Mouse (Mus musculus) hindbrain, postnatal 0 days (tissue): Measurements from ENCODE around the gene Abcd1. TPM values are rescaled to one million over a fixed set of nuclear protein-coding genes. Genes with fewer than 3 reads are reported as not detected.
A peak's percentile ranks its signal among the peaks of the same experiment; 100 is the strongest.

Source experiments
- ATAC-seq: fragments of 200-750 bp; cut with Nextera tagmentation; 2 replicates; pipeline ENCODE4 v1.8.0; 2017; ENCODE audit warnings: mild to moderate bottlenecking, moderate TSS enrichment, moderate library complexity
- DNase-seq: peaks from one replicate; pipeline ENCODE4 v3.0.0-alpha.2; 2015; ENCODE audit warnings: low spot score
- H3K27ac ChIP-seq: fragments of 300-500 bp; sonication (generic); 2 replicates; pipeline ENCODE4 v1.5.1; 2014; ENCODE audit warnings: mild to moderate bottlenecking
- H3K27me3 ChIP-seq: fragments of 300-500 bp; sonication (generic); 2 replicates; pipeline ENCODE4 v1.6.1; 2014; ENCODE audit warnings: low read length, mixed read lengths; ENCODE audit not compliant: insufficient read depth
- H3K36me3 ChIP-seq: fragments of 300-500 bp; sonication (generic); 2 replicates; pipeline ENCODE4 v1.6.1; 2014; ENCODE audit warnings: low read length, mixed read lengths; ENCODE audit not compliant: insufficient read depth
- H3K4me1 ChIP-seq: fragments of 300-500 bp; sonication (generic); 2 replicates; pipeline ENCODE4 v1.6.1; 2014; ENCODE audit warnings: antibody characterized with exemption, low read length, mixed read lengths; ENCODE audit not compliant: insufficient read depth
- H3K4me2 ChIP-seq: fragments of 300-500 bp; sonication (generic); 2 replicates; pipeline ENCODE4 v1.6.1; 2014; ENCODE audit warnings: low read depth, mild to moderate bottlenecking, low read length, moderate library complexity, mixed read lengths
- H3K4me3 ChIP-seq: fragments of 300-500 bp; sonication (generic); 2 replicates; pipeline ENCODE4 v1.5.1; 2014; ENCODE audit warnings: low read length
- H3K9ac ChIP-seq: fragments of 300-500 bp; sonication (generic); replicated peaks from 2 replicates; pipeline ENCODE4 v1.6.1; 2014; ENCODE audit warnings: mild to moderate bottlenecking, low read length, moderate library complexity, mixed read lengths
- H3K9me3 ChIP-seq: fragments of 300-500 bp; sonication (generic); 2 replicates; pipeline ENCODE4 v1.6.1; 2016; ENCODE audit warnings: low read length, mixed read lengths
- CTCF ChIP-seq: IDR thresholded peaks from 2 replicates; pipeline ENCODE4 v1.5.1; 2016; ENCODE audit warnings: antibody characterized with exemption, control low read depth, low read depth
- WGBS: fragments of 180-500 bp; shearing (Covaris S2); extraction: QIAGEN DNeasy Blood & Tissue Kit; methylation state at CpG from one replicate; pipeline ENCODE4 v1.1.7; 2014; 5-methylcytosine and 5-hydroxymethylcytosine counted together
- polyA plus RNA-seq: library from polyadenylated mRNA; unstranded; fragments of >200 nt; fragmentation: Nextera tagmentation; extraction: Ambion mirVana; gene quantifications from 2 replicates; pipeline ENCODE4 v1.2.1, GENCODE M21; 2015
- total RNA-seq: library from RNA; depleted of rRNA; stranded (reverse); fragments of >200 nt; gene quantifications from 2 replicates; pipeline ENCODE4 v1.2.3, GENCODE M21; 2014

Abcd1 gene
- total and polyA plus RNA-seq, 2 experiments from 2014 or later: 8.4 to 16.6 TPM

DNA sequence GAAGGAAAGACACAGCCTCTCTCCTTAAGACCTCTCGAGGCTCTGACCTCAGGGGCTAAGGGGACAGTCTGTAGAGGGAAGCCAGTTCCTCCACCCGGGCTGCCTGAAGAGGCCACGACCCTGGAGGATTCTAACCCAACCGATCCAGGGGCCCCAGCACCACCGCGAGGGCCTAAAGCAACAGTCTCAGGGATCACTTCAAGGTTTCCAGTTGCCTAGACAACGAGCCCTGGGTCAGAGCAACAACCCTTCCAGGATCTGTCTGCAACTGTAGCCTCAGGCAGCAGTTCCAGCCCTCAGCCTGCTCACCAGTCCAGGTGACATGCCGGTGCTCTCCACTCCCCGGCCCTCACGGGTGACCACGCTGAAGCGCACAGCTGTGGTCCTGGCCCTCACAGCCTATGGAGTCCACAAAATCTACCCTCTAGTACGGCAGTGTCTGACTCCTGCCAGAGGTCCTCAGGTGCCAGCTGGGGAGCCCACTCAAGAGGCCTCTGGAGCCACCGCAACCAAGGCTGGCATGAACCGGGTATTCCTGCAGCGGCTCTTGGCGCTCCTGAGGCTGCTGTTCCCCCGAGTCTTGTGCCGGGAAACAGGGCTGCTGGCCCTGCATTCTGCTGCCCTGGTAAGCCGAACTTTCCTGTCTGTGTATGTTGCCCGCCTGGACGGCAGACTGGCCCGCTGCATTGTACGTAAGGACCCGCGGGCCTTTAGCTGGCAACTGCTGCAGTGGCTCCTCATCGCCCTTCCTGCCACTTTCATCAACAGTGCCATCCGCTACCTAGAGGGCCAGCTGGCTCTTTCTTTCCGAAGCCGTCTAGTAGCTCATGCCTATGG, 530 bp downstream of the Abcd1 start:
- ATAC-seq: no peak; the same call in 1 of the 2 replicates
- no peaks in the 10 kb centered on the region for H3K36me3 ChIP-seq
- no peak for TF ChIP-seq CTCF
- peak overlapping the region; percentile 48 for H3K4me3 ChIP-seq
- no peaks in the 10 kb centered on the region for H3K27me3 ChIP-seq
- peak overlapping the region; percentile 51 for H3K9ac ChIP-seq
- DNase-seq: peak; percentile 6
- H3K4me1 ChIP-seq: no peaks in the 10 kb centered on the region
- H3K27ac ChIP-seq: peak overlapping the region; percentile 74
- WGBS: 39% methylated on average over 30 of the region's 30 CpGs
- no peaks in the 10 kb centered on the region for H3K9me3 ChIP-seq
- H3K4me2 ChIP-seq: peak overlapping the region; percentile 60

DNA sequence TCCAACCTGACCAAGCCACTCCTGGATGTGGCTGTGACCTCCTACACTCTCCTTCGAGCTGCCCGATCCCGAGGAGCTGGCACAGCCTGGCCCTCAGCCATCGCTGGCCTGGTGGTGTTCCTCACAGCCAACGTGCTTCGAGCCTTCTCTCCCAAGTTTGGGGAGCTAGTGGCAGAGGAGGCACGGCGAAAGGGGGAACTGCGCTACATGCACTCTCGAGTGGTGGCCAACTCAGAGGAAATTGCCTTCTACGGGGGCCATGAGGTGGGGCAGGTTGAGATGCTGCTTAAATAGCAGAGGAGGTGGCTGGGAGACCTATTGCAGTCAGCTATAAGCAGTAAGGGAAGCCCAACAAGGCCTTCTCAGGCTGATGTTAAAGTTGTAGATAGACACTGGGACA, 1.3 kb downstream of the Abcd1 start:
- no peak for ATAC-seq
- 66% methylated on average over 11 of the region's 11 CpGs for WGBS
- Histone ChIP-seq H3K4me3 (no peak overlapping the region), H3K27me3 (no peaks in the 10 kb centered on the region), H3K9ac (peak overlapping the region; percentile 51; the same call in 1 of the 2 replicates), H3K4me1 (no peaks in the 10 kb centered on the region), H3K4me2 (peak overlapping the region; percentile 60), H3K36me3 (no peaks in the 10 kb centered on the region), H3K27ac (peak overlapping the region; percentile 74; the same call in 1 of the 2 replicates), H3K9me3 (no peaks in the 10 kb centered on the region)
- no peak for TF ChIP-seq CTCF
- DNase-seq: no peak

DNA sequence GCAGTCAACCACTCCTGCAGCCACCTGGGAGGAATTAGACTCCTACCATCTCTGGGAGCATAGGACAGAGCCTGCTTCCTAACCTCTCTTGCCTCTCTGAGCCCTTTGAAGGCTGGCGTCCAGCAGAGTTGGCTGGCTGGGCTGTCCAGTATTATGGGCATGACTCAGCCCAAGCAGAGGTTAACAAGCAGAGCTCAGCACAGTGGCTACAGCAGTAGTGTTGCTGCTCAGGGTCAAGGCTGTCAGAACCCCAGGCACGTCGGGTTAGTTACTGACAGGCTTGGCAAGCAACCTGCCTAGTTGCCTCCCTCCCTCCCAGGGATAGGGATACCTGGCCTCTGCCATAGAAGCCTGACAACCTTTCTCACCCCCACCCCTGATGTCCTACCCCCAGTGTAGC, 1.9 kb downstream of the Abcd1 start:
- no peak for DNase-seq
- ATAC-seq: no peak
- Histone ChIP-seq H3K27ac (no peak overlapping the region), H3K36me3 (no peaks in the 10 kb centered on the region), H3K27me3 (no peaks in the 10 kb centered on the region), H3K4me1 (no peaks in the 10 kb centered on the region), H3K9me3 (no peaks in the 10 kb centered on the region), H3K9ac (no peak overlapping the region), H3K4me3 (no peak overlapping the region), H3K4me2 (peak overlapping the region; percentile 21; the same call in 1 of the 2 replicates)
- TF ChIP-seq CTCF: no peak
- WGBS: 51% methylated on average over 3 of the region's 3 CpGs

DNA sequence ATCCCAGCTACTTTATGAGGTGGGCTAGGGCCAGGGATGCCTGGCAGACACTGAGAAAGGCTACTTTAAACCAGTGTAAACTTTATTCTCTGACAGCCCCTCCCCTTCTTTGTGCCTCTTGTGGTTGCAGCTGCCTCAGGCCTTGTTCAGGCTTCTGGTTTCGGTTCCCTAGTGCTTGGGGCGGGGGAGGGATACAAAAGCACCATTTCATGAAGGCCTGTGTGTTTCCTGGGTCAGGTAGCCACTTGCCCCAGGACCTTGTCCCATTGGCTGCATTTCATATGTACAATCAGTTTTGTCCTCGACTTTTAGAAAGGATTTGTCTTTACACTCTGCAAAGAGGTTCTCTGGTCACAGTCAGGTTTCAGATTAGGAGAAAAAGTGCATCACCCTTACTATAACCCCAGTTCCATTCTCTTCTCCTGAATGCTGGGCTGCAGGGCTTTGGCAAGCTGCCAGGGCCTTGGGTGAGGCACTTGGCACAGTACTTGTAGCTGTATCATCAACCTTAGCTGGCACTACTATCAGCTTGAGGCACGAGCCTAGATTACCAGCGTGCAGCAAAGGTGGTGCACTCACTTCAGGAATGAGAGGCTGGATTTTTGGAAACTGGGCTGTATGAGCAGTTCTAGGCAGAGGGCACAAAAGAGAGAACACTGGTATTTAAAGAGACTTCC, 2.4 kb downstream of the Abcd1 start:
- no peaks in the 10 kb centered on the region for H3K4me1 ChIP-seq
- H3K4me2 ChIP-seq: peak overlapping the region; percentile 21; the same call in 1 of the 2 replicates
- ATAC-seq: no peak
- H3K36me3 ChIP-seq: no peaks in the 10 kb centered on the region
- no peak for TF ChIP-seq CTCF
- H3K9me3 ChIP-seq: no peaks in the 10 kb centered on the region
- DNase-seq: peak; percentile 3
- H3K27me3 ChIP-seq: no peaks in the 10 kb centered on the region
- no peak overlapping the region for H3K4me3 ChIP-seq
- no peak overlapping the region for H3K9ac ChIP-seq
- no peak overlapping the region for H3K27ac ChIP-seq
- WGBS: 43% methylated on average over 5 of the region's 5 CpGs

DNA sequence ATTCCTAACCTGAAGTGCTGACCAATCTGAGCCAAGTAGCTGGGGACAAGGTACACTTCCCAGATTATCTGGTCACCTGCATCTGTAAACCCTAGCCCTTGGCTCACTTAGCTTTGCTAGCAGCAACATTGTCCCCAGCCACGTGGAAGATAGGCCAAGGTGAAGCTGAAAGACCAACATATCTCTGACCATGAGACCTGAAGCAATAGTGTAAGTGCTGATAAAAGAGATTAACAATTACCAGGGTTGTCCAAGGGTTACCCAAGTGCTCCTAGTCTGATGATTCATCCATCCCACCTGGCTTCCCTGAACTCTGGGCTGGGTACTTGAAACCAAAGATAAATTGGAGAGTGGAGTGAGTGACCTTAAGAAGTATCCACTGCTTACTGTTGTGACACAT, 14.5 kb downstream of the Abcd1 start:
- Histone ChIP-seq H3K4me1 (no peaks in the 10 kb centered on the region), H3K4me2 (no peak overlapping the region), H3K27me3 (no peaks in the 10 kb centered on the region), H3K9me3 (no peaks in the 10 kb centered on the region), H3K9ac (no peak overlapping the region), H3K27ac (no peak overlapping the region), H3K4me3 (no peak overlapping the region), H3K36me3 (no peaks in the 10 kb centered on the region)
- 63% methylated on average over 1 of the region's 1 CpGs for WGBS
- no peak for ATAC-seq
- TF ChIP-seq CTCF: no peak
- no peak for DNase-seq

DNA sequence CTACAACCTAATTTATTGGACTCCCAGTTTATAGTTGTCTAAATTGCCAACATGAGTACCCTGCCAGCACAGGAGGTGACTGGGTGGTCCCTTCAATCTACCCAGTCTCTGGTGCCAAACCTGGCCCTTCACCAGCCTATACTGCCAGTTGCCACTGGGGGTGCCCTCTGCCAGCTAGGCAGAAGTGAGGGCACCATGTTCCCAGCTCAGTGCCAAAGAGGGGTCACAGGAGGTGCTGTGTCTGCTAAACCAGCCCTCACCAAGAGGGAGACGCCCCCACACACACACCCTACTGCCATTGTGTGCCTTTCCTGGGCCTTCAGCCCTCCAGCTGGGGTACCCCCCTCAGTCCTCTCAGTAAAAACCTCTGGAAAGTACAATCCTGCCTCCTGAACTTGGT, 21.8 kb downstream of the Abcd1 start:
- peak; percentile 34; the same call in 1 of the 2 replicates for TF ChIP-seq CTCF
- WGBS: 50% methylated on average over 1 of the region's 1 CpGs
- DNase-seq: no peak
- Histone ChIP-seq H3K9ac (no peak overlapping the region), H3K27me3 (no peaks in the 10 kb centered on the region), H3K27ac (no peak overlapping the region), H3K4me1 (no peaks in the 10 kb centered on the region), H3K4me3 (no peak overlapping the region), H3K9me3 (no peaks in the 10 kb centered on the region), H3K36me3 (no peaks in the 10 kb centered on the region), H3K4me2 (no peak overlapping the region)
- peak; percentile 35; the same call in 1 of the 2 replicates for ATAC-seq
